Mouse (Mus musculus) forebrain, embryonic 11.5 days (tissue): ENCODE results near the gene Med19. TPM values are rescaled to one million over a fixed set of nuclear protein-coding genes. Genes with fewer than 3 reads are reported as not detected.
A peak's percentile ranks its signal among the peaks of the same experiment; 100 is the strongest.

Source experiments
- ATAC-seq: fragments of 200-750 bp; cut with Nextera tagmentation; replicated peaks from 2 replicates; pipeline ENCODE4 v1.8.0; 2017; ENCODE audit warnings: moderate TSS enrichment; ENCODE audit not compliant: low FRiP score
- DNase-seq: peaks from one replicate; pipeline ENCODE4 v3.0.0-alpha.2; 2017; ENCODE audit warnings: low spot score
- H3K27ac ChIP-seq: fragments of 300-500 bp; sonication (generic); 2 replicates; pipeline ENCODE4 v1.5.1; 2014; ENCODE audit warnings: low read depth, low read length
- H3K27me3 ChIP-seq: fragments of 300-500 bp; sonication (generic); 2 replicates; pipeline ENCODE4 v1.6.1; 2014; ENCODE audit warnings: mild to moderate bottlenecking, low read length, mixed read lengths; ENCODE audit not compliant: control insufficient read depth, insufficient read depth
- H3K36me3 ChIP-seq: fragments of 300-500 bp; sonication (generic); 2 replicates; pipeline ENCODE4 v1.6.1; 2014; ENCODE audit warnings: mild to moderate bottlenecking, low read length, moderate library complexity, mixed read lengths; ENCODE audit not compliant: control insufficient read depth, insufficient read depth
- H3K4me1 ChIP-seq: fragments of 300-500 bp; sonication (generic); replicated peaks from 2 replicates; pipeline ENCODE4 v1.6.1; 2014; ENCODE audit warnings: low read length, mixed read lengths; ENCODE audit not compliant: control insufficient read depth, insufficient read depth
- H3K4me2 ChIP-seq: fragments of 300-500 bp; sonication (generic); 2 replicates; pipeline ENCODE4 v1.6.1; 2014; ENCODE audit warnings: low read depth, mild to moderate bottlenecking, low read length, moderate library complexity, mixed read lengths; ENCODE audit not compliant: severe bottlenecking
- H3K4me3 ChIP-seq: fragments of 300-500 bp; sonication (generic); 2 replicates; pipeline ENCODE4 v1.5.1; 2014; ENCODE audit warnings: low read depth, low read length
- H3K9ac ChIP-seq: fragments of 300-500 bp; sonication (generic); 2 replicates; pipeline ENCODE4 v1.6.1; 2014; ENCODE audit warnings: low read length
- H3K9me3 ChIP-seq: fragments of 300-500 bp; sonication (generic); 2 replicates; pipeline ENCODE4 v1.6.1; 2016; ENCODE audit warnings: low read length, mixed read lengths; ENCODE audit not compliant: control insufficient read depth
- WGBS: fragments of 180-500 bp; shearing (Covaris S2); extraction: QIAGEN DNeasy Blood & Tissue Kit; methylation state at CpG from one replicate; pipeline ENCODE4 v1.1.7; 2014; 5-methylcytosine and 5-hydroxymethylcytosine counted together
- polyA plus RNA-seq: library from polyadenylated mRNA; unstranded; fragments of >200 nt; fragmentation: Nextera tagmentation; extraction: Ambion mirVana; gene quantifications from 2 replicates; pipeline ENCODE4 v1.2.1, GENCODE M21; 2014

Med19 gene
- polyA plus RNA-seq, 1 experiment from 2014 or later: 68.3 TPM

DNA sequence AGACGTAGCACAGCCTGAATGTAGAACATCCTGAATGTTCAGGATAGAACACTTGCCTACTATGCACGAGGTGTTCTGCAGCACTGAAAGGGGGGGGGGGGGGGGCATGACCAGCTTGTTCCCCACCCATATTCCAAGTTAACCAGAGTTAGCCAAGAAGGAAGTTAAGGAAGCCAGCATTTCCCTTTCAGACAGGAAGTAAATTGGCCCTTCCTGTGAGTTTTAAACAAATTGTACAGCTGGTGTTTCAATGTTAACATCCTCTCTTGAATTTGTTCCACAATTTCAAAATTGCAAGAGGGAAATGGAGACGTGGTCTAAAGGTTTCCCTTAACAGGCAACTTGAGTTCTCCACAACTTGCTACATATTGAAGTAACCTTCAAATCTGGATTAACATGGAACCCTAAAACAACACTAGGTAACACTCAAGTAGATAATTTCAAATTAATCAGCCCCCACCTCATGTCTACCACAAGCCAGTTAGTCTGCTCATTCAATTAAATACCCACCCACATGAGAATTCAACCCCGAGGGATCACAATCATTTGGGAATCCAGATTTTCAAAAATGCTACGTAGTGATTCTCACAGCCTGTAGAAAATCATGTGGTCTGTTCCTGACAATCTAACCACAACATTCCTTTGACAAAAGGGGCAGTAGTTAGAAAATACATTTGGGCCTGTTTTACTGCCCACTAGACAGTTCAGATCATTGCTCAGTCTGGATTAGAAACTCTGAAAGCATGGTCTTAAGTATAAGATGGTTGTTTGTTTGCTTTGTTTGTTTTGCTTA, 39.6 kb upstream of the Med19 start:
- H3K4me2 ChIP-seq: no peak overlapping the region
- 72% methylated on average over 5 of the region's 5 CpGs for WGBS
- no peak overlapping the region for H3K4me3 ChIP-seq
- H3K36me3 ChIP-seq: no peaks in the 10 kb centered on the region
- ATAC-seq (no peak), DNase-seq (no peak)
- peaks cover 24% of the 10 kb centered on the region for H3K4me1 ChIP-seq
- no peaks in the 10 kb centered on the region for H3K27me3 ChIP-seq
- H3K9me3 ChIP-seq: no peaks in the 10 kb centered on the region
- no peak overlapping the region for H3K9ac ChIP-seq
- H3K27ac ChIP-seq: no peak overlapping the region; the same call in 1 of the 2 replicates

DNA sequence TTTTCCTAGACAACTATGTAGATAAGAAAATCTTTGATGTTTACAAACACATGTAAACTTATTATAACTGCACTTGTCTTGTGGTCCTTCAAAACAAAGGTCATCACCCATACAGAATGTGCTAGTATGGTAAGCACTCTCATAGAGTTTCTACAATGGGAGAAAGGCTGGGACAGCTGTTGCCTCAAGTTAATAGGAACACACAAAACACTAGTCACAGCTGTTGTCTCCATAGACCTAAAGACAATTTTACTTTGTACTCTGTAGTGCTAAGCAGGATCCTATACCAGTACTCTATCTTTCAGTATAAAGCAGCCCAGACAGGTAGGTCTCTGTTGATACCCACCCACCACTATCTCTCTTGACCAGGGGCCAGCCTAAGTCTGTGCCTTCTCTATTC, 37.4 kb upstream of the Med19 start:
- Histone ChIP-seq H3K36me3 (no peaks in the 10 kb centered on the region), H3K4me1 (peaks cover 18% of the 10 kb centered on the region), H3K4me3 (no peak overlapping the region), H3K4me2 (no peak overlapping the region), H3K27me3 (no peaks in the 10 kb centered on the region), H3K9ac (no peak overlapping the region), H3K27ac (no peak overlapping the region), H3K9me3 (no peaks in the 10 kb centered on the region)
- DNase-seq (no peak), ATAC-seq (no peak)

DNA sequence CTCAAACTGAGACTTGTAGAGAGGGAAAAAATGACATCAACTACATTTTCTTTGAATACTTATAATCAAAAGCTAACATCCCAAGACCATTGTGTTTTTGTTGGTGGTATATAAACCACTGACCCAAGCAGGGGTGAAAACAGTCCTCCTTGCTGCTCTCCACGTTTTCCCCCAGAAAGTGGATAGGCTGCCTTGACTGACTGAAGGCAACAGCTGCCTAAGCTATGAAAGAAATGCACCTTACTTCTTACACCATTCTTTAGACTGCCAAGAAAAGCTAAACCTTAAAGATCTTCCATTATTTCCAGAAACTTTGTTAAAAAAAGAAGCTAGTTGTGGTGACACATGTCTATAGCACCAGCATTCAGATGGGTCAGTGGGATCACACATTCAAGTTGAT, 32.1 kb upstream of the Med19 start:
- DNase-seq (no peak), ATAC-seq (no peak)
- Histone ChIP-seq H3K4me1 (no peaks in the 10 kb centered on the region), H3K27ac (no peak overlapping the region), H3K36me3 (no peaks in the 10 kb centered on the region), H3K9me3 (no peaks in the 10 kb centered on the region), H3K4me2 (no peak overlapping the region), H3K4me3 (no peak overlapping the region), H3K9ac (no peak overlapping the region), H3K27me3 (no peaks in the 10 kb centered on the region)
- WGBS: 87% methylated on average over 1 of the region's 1 CpGs

DNA sequence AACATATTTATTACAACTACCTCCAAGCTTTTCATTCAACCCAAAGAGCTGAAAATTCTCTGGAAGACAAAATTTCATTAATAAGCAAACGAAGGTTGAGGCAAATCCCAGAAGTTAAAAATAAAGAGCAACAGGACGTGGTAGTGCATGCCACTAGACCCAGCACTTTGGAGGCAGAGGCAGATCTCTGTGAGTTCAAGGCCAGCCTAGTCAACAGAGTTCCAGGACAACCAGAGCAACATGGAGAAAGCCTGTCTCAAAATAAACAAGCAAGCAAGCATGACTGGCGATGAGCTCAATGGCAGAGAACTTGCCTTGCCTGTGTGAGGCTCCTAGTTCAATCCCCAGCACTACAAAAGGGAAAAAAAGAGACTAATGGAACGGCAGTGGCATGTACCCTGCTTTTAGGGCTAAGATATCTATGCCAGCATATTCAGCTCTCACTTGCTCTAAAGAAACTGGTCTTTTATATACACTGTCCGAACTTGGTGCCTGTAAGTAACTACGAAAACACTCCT, 31.1 kb upstream of the Med19 start:
- Histone ChIP-seq H3K27me3 (no peaks in the 10 kb centered on the region), H3K9ac (no peak overlapping the region), H3K9me3 (no peaks in the 10 kb centered on the region), H3K4me2 (no peak overlapping the region), H3K4me3 (no peak overlapping the region), H3K36me3 (no peaks in the 10 kb centered on the region), H3K27ac (no peak overlapping the region), H3K4me1 (no peaks in the 10 kb centered on the region)
- DNase-seq (no peak), ATAC-seq (no peak)
- 93% methylated on average over 6 of the region's 6 CpGs for WGBS

DNA sequence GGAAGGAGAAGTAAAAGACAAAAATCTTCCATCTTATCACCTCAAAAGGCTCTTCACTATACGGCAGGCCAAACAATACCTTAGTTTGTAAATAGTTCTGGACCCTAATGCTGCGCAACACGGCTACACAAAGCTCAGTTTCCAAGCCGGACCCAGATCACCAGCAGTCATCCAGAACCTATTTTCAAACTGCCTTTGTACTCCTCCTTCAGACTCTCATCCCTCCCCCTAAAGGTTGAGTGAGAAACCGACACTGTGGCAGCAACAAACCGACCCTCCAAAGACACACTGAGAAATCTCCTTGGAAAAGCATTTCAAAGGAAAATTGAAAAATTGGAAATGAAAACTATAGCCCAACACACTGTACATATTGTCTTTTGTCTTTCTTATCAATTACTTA, 29.8 kb upstream of the Med19 start:
- Histone ChIP-seq H3K9ac (peak overlapping the region; percentile 44; the same call in 1 of the 2 replicates), H3K27me3 (no peaks in the 10 kb centered on the region), H3K36me3 (no peaks in the 10 kb centered on the region), H3K4me1 (no peaks in the 10 kb centered on the region), H3K4me2 (peak overlapping the region; percentile 41), H3K9me3 (no peaks in the 10 kb centered on the region), H3K4me3 (peak overlapping the region; percentile 20), H3K27ac (no peak overlapping the region)
- 53% methylated on average over 6 of the region's 6 CpGs for WGBS
- ATAC-seq (no peak), DNase-seq (no peak)

DNA sequence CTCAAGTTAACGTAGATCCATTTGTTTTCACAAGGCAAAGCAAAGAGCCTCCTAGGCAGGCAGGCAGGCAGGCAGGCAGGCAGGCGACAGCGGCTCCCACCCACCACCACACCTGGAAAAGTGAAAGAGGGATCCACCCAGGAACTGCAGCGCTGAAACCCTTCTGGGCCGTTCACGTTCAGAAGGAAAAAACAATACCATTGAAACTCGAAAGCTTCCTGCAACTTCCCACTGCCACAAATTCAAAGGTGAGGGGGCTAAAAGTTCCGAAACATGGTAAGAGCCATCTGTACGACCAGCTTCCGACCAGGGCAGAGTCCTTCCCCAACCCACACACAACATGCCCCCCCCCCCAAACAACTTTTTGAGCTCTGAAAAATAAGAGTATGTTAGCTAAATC, 28.5 kb upstream of the Med19 start:
- Histone ChIP-seq H3K4me1 (no peaks in the 10 kb centered on the region), H3K36me3 (no peaks in the 10 kb centered on the region), H3K4me2 (peak overlapping the region; percentile 73), H3K4me3 (peak overlapping the region; percentile 65), H3K27me3 (no peaks in the 10 kb centered on the region), H3K27ac (no peak overlapping the region), H3K9me3 (no peaks in the 10 kb centered on the region), H3K9ac (peak overlapping the region; percentile 83)
- DNase-seq (no peak), ATAC-seq (no peak)
- WGBS: 0% methylated on average over 10 of the region's 10 CpGs

DNA sequence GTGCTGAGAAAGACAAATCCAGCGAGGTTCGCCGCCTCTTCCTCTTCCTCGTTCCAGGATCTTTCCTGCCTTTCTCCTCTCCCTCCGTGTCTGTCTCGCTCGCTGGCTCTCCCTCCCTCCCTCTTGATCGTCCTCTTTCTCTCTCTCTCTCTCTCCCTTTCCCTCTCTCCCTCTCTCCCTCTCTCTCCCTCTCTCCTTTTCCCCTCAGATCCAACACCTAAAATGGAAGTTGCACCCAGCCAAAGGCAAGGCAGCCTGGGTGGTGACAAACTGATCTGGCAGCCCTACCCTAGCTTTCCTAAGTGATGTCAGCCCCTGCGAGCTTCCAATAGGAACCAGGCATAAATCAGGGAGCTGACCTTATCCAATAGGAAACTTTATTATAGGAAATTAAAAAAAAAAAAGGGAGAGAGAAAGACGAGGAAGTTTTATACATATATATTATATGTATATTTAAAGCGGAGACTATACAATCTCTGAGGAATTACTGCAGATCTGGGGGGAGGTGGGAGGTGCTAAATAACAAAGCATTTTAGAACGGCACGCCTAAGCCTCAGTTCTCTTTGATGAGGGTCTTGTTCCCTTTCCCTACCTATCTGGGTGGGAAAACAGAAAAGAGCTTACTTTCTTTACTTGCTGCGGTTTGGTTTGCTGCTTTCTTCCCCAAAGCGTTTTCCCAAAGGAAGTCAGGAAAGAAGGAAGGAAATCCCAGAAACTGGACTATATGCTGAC, 27.6 kb upstream of the Med19 start, which contains the start of gene Ctnnd1:
Gene Ctnnd1 (minus strand): TSS at position 302 of the 732 bp plus-strand sequence.
- DNase-seq (peak; percentile 82), ATAC-seq (peak; percentile 97)
- Histone ChIP-seq H3K36me3 (no peaks in the 10 kb centered on the region), H3K27me3 (no peaks in the 10 kb centered on the region), H3K4me3 (peak within 1 kb of the TSS; percentile 65), H3K9ac (peak within 1 kb of the TSS; percentile 83), H3K4me1 (no peaks in the 10 kb centered on the region), H3K4me2 (peak within 1 kb of the TSS; percentile 73), H3K27ac (peak within 1 kb of the TSS; percentile 72), H3K9me3 (no peaks in the 10 kb centered on the region)
- WGBS: under 1% methylated on average over 15 of the region's 15 CpGs

DNA sequence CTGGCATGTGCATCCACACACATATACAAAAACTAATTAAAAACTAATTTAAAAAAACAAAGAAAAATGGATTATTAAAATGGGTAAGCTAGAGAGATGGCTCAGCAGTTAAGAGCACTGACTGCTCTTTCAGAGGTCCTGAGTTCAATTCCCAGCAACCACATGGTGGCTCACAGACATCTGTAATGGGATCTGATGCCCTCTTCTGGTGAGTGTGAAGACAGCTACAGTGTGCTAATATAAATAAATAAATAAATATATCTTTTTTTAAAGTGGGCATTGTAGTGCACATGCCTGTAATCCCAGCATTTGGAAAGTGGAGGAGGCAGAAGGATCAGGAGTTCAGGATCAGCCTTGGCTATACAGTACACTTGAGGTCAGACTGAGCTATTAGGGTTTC, 24.8 kb upstream of the Med19 start:
- Histone ChIP-seq H3K9ac (no peak overlapping the region), H3K9me3 (no peaks in the 10 kb centered on the region), H3K27ac (no peak overlapping the region), H3K4me1 (no peaks in the 10 kb centered on the region), H3K4me3 (no peak overlapping the region), H3K27me3 (no peaks in the 10 kb centered on the region), H3K36me3 (no peaks in the 10 kb centered on the region), H3K4me2 (no peak overlapping the region)
- no peak for ATAC-seq
- no peak for DNase-seq
